Comparison of ENCODE assay signal across 19 mouse cellular contexts in the genomic region with DNA sequence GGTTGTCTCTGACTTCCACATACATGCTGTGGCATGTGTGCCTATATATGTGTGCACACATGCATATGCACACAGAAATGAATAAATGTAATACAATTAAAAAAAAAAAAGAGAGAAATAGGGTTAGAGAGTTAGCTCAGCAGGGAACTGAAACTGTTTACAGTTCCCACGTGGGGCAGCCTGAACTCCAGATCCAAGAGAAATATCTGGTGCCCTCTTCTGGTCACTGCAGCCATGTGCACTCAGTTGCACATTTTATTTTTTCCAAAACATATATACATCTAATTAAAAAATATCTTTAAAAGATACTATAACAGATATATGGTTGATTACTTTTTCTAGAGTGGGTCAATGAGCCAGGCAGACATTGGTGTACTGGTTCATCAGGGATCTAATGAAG. TPM values are rescaled to one million over a fixed set of nuclear protein-coding genes. Genes with fewer than 3 reads are reported as not detected.
DNase-seq lines count a peak whose midpoint lies in the region; ATAC-seq and TF ChIP-seq lines count a peak whose summit lies in the region.
"Had no signal": no experiment of that assay in that cellular context is flagged by ENCODE, and none has a peak within 500 bp of the region (broad histone marks: within the 10 kb centered on the region; RNA-seq: fewer than 3 reads in every experiment).

No protein-coding gene starts in this region.

- peaks cover 30% of the 10 kb centered on the region for H3K4me1 ChIP-seq in kidney, embryonic 15.5 days

- peak; percentile 62 for TF ChIP-seq CTCF in layer of hippocampus, adult 2 months (conservative IDR thresholded peaks at IDR 0.05)

- 6% methylated on average over 1 of the region's 1 CpGs for WGBS in kidney, embryonic 15.5 days

- no peak overlapping the region for H3K27ac ChIP-seq in layer of hippocampus, adult 2 months
- no peak overlapping the region for H3K27ac ChIP-seq in kidney, embryonic 15.5 days
- H3K27ac ChIP-seq: hindbrain, embryonic 14.5 days; limb, embryonic 15.5 days; midbrain, embryonic 15.5 days had no signal

- H3K36me3 ChIP-seq in kidney, embryonic 15.5 days, result no peaks in the 10 kb centered on the region
- H3K36me3 ChIP-seq: limb, embryonic 15.5 days; midbrain, embryonic 15.5 days had no signal

- no peak overlapping the region for H3K9ac ChIP-seq in kidney, embryonic 15.5 days
- H3K9ac ChIP-seq: hindbrain, embryonic 14.5 days; limb, embryonic 15.5 days; midbrain, embryonic 15.5 days had no signal

- peak; percentile 34; the same call in 1 of the 2 replicates for ATAC-seq in megakaryocyte, adult 5-6 weeks (ENCODE audit: poor library complexity, severe bottlenecking)
- no peak for ATAC-seq in kidney, embryonic 15.5 days (replicated peaks; ENCODE audit: low FRiP score)
- ATAC-seq: forebrain, embryonic 16.5 days; midbrain, embryonic 15.5 days had no signal

- peak in 1 of 2 experiments; percentile 0 for DNase-seq in layer of hippocampus, adult 2 months (ENCODE audit: low spot score in 2 of 2)
- no peak for DNase-seq in layer of hippocampus, postnatal 14 days (ENCODE audit: low spot score in 2 of 2)
- peak; percentile 53 to 63 for DNase-seq in B cell, adult 2 months
- DNase-seq in ES-CJ7 (ENCODE audit: low read depth, low spot score), result peak; percentile 16
- no peak for DNase-seq in c-Kit-positive CD71-positive TER-119-positive erythroid progenitor cells, embryonic 14.5 days (ENCODE audit: low spot score)
- DNase-seq: adrenal gland, postnatal 14 days; cerebellum, adult 11 months; gastrocnemius, postnatal 14 days; kidney, postnatal 10 days; thymus, postnatal 25 days had no signal

- no peaks in the 10 kb centered on the region for H3K9me3 ChIP-seq in kidney, embryonic 15.5 days (replicated peaks)
- H3K9me3 ChIP-seq: limb, embryonic 15.5 days; midbrain, embryonic 15.5 days had no signal

- no peaks in the 10 kb centered on the region for H3K27me3 ChIP-seq in kidney, embryonic 15.5 days
- H3K27me3 ChIP-seq: limb, embryonic 15.5 days had no signal

- no peak overlapping the region for H3K4me3 ChIP-seq in layer of hippocampus, adult 2 months
- H3K4me3 ChIP-seq in kidney, embryonic 15.5 days (replicated peaks), result no peak overlapping the region
- H3K4me3 ChIP-seq: limb, embryonic 15.5 days; midbrain, embryonic 15.5 days had no signal

- no peak overlapping the region for H3K4me2 ChIP-seq in kidney, embryonic 15.5 days
- H3K4me2 ChIP-seq: hindbrain, embryonic 14.5 days; limb, embryonic 15.5 days; midbrain, embryonic 15.5 days had no signal

RNA-seq across cellular contexts. Expression of gene S100a6, which starts 4.9 kb away (rescaled TPM):
- total RNA-seq in layer of hippocampus, adult 2 months (2021), result 10 to 100 TPM; 18.4 to 21.8 TPM
- 10 to 100 TPM; 26.3 to 30.1 TPM for total RNA-seq in layer of hippocampus, postnatal 14 days (2021)
- 2,141 and 2,313 TPM in 2 replicates for total RNA-seq in megakaryocyte, adult 5-6 weeks (2015)
- 1,043 and 1,047 TPM in 2 replicates for total RNA-seq in megakaryocyte, adult 5-6 weeks (2017)
- polyA plus RNA-seq in kidney, embryonic 15.5 days (2015; fragmentation: Nextera tagmentation; extraction: Ambion mirVana), result 168 and 169 TPM in 2 replicates

RNA-seq across cellular contexts. Expression of gene S100a5, which starts 9.3 kb away (rescaled TPM):
- total RNA-seq in layer of hippocampus, adult 2 months (2021), result not detected
- not detected for total RNA-seq in layer of hippocampus, postnatal 14 days (2021)
- not detected in 2 replicates for total RNA-seq in megakaryocyte, adult 5-6 weeks (2015)
- total RNA-seq in megakaryocyte, adult 5-6 weeks (2017), result 3.4 TPM in 1 of 2 replicates, not detected in the other
- polyA plus RNA-seq in kidney, embryonic 15.5 days (2015; fragmentation: Nextera tagmentation; extraction: Ambion mirVana), result 0.46 TPM in 1 of 2 replicates, not detected in the other
- total RNA-seq: adrenal gland, postnatal 14 days; gastrocnemius, postnatal 14 days had no signal
- polyA plus RNA-seq: forebrain, embryonic 16.5 days; heart, embryonic 16.5 days; hindbrain, embryonic 14.5 days; limb, embryonic 15.5 days; midbrain, embryonic 15.5 days; neural tube, embryonic 14.5 days had no signal

RNA-seq across cellular contexts. Expression of gene S100a4, which starts 14.0 kb away (rescaled TPM):
- total RNA-seq in layer of hippocampus, adult 2 months (2021), result 1 to 10 TPM; 3.4 to 5.7 TPM
- 1 to 10 TPM; 7.3 to 9.1 TPM for total RNA-seq in layer of hippocampus, postnatal 14 days (2021)
- total RNA-seq in megakaryocyte, adult 5-6 weeks (2015), result 2,878 and 2,936 TPM in 2 replicates
- 3,102 and 3,469 TPM in 2 replicates for total RNA-seq in megakaryocyte, adult 5-6 weeks (2017)
- 4.2 and 6.4 TPM in 2 replicates for polyA plus RNA-seq in kidney, embryonic 15.5 days (2015; fragmentation: Nextera tagmentation; extraction: Ambion mirVana)
- polyA plus RNA-seq: neural tube, embryonic 14.5 days had no signal

RNA-seq across cellular contexts. Expression of gene Gm42674, which starts 15.9 kb away (rescaled TPM):
- total RNA-seq in layer of hippocampus, adult 2 months (2021), result not detected
- total RNA-seq in layer of hippocampus, postnatal 14 days (2021), result not detected
- total RNA-seq in megakaryocyte, adult 5-6 weeks (2015), result not detected in 2 replicates
- total RNA-seq in megakaryocyte, adult 5-6 weeks (2017), result 2.9 and 5.7 TPM in 2 replicates
- polyA plus RNA-seq in kidney, embryonic 15.5 days (2015; fragmentation: Nextera tagmentation; extraction: Ambion mirVana), result not detected in 2 replicates
- total RNA-seq: adrenal gland, postnatal 14 days; gastrocnemius, postnatal 14 days; left cerebral cortex, adult 8-10 months had no signal
- polyA plus RNA-seq: forebrain, embryonic 16.5 days; heart, embryonic 16.5 days; hindbrain, embryonic 14.5 days; limb, embryonic 15.5 days; midbrain, embryonic 15.5 days; neural tube, embryonic 14.5 days had no signal

RNA-seq across cellular contexts. Expression of gene S100a2, which starts 27.5 kb away (rescaled TPM):
- not detected for total RNA-seq in layer of hippocampus, adult 2 months (2021)
- total RNA-seq in layer of hippocampus, postnatal 14 days (2021), result not detected
- not detected in 2 replicates for total RNA-seq in megakaryocyte, adult 5-6 weeks (2015)
- total RNA-seq in megakaryocyte, adult 5-6 weeks (2017), result not detected in 2 replicates
- not detected in 2 replicates for polyA plus RNA-seq in kidney, embryonic 15.5 days (2015; fragmentation: Nextera tagmentation; extraction: Ambion mirVana)
- total RNA-seq: adrenal gland, postnatal 14 days; gastrocnemius, postnatal 14 days; left cerebral cortex, adult 8-10 months had no signal
- polyA plus RNA-seq: forebrain, embryonic 16.5 days; heart, embryonic 16.5 days; hindbrain, embryonic 14.5 days; limb, embryonic 15.5 days; midbrain, embryonic 15.5 days; neural tube, embryonic 14.5 days had no signal

Comparison
In these comparisons a context has a peak if more than half of its experiments do, and no peak if none do; other contexts are left out.
1. DNase-seq: peak in B cell, adult 2 months (2 of 2) and ES-CJ7 (single experiment); none in layer of hippocampus, postnatal 14 days (0 of 2) and c-Kit-positive CD71-positive TER-119-positive erythroid progenitor cells, embryonic 14.5 days (single experiment).
2. RNA of gene S100a6, which starts 4.9 kb away (total RNA-seq): 1,043 to 2,313 TPM in megakaryocyte, adult 5-6 weeks; 26.3 to 30.1 TPM in layer of hippocampus, postnatal 14 days and 18.4 to 21.8 TPM in layer of hippocampus, adult 2 months; every median in the first group is over 10 times any median in the second.
3. RNA of gene S100a4, which starts 14.0 kb away (total RNA-seq): 2,878 to 3,469 TPM in megakaryocyte, adult 5-6 weeks; 7.3 to 9.1 TPM in layer of hippocampus, postnatal 14 days and 3.4 to 5.7 TPM in layer of hippocampus, adult 2 months; every median in the first group is over 100 times any median in the second.